Mouse (Mus musculus) heart, postnatal 0 days (tissue): ENCODE measurements around the gene Pfkfb3. TPM values are rescaled to one million over a fixed set of nuclear protein-coding genes. Genes with fewer than 3 reads are reported as not detected.

Experiments
- ATAC-seq: fragments of 200-750 bp; cut with Nextera tagmentation; 2 replicates; pipeline ENCODE4 v1.8.0; 2017; ENCODE audit warnings: low read depth, moderate number of reproducible peaks, moderate library complexity; ENCODE audit not compliant: insufficient read depth
- DNase-seq: peaks from one replicate; pipeline ENCODE4 v3.0.0-alpha.2; 2016; ENCODE audit warnings: low spot score
- H3K27ac ChIP-seq: fragments of 300-500 bp; sonication (generic); 2 replicates; pipeline ENCODE4 v1.5.1; 2014; ENCODE audit warnings: low read depth, mild to moderate bottlenecking
- H3K27me3 ChIP-seq: fragments of 300-500 bp; sonication (generic); 2 replicates; pipeline ENCODE4 v1.6.1; 2014; ENCODE audit warnings: low read length, mixed read lengths; ENCODE audit not compliant: control insufficient read depth, insufficient read depth
- H3K36me3 ChIP-seq: fragments of 300-500 bp; sonication (generic); replicated peaks from 2 replicates; pipeline ENCODE4 v1.6.1; 2014; ENCODE audit warnings: low read length, mixed read lengths; ENCODE audit not compliant: control insufficient read depth, insufficient read depth
- H3K4me1 ChIP-seq: fragments of 300-500 bp; sonication (generic); 2 replicates; pipeline ENCODE4 v1.6.1; 2014; ENCODE audit warnings: antibody characterized with exemption; ENCODE audit not compliant: control insufficient read depth, insufficient read depth
- H3K4me2 ChIP-seq: fragments of 300-500 bp; sonication (generic); 2 replicates; pipeline ENCODE4 v1.6.1; 2014; ENCODE audit warnings: low read depth, mild to moderate bottlenecking, low read length, moderate library complexity
- H3K4me3 ChIP-seq: fragments of 300-500 bp; sonication (generic); 2 replicates; pipeline ENCODE4 v1.5.1; 2014; ENCODE audit warnings: low read depth, low read length
- H3K9ac ChIP-seq: fragments of 300-500 bp; sonication (generic); replicated peaks from 2 replicates; pipeline ENCODE4 v1.6.1; 2014; ENCODE audit warnings: low read depth, low read length, mixed read lengths
- H3K9me3 ChIP-seq: fragments of 300-500 bp; sonication (generic); replicated peaks from 2 replicates; pipeline ENCODE4 v1.6.1; 2016; ENCODE audit warnings: low read length; ENCODE audit not compliant: control insufficient read depth
- CTCF ChIP-seq: IDR thresholded peaks from 2 replicates; pipeline ENCODE4 v1.5.1; 2016; ENCODE audit warnings: antibody characterized with exemption, control low read depth, low read depth
- EP300 ChIP-seq: IDR thresholded peaks from 2 replicates; pipeline ENCODE4 v1.6.1; 2016; ENCODE audit warnings: antibody characterized with exemption, low read depth
- WGBS: fragments of 180-500 bp; shearing (Covaris S2); extraction: QIAGEN DNeasy Blood & Tissue Kit; methylation state at CpG from one replicate; pipeline ENCODE4 v1.1.7; 2014; 5-methylcytosine and 5-hydroxymethylcytosine counted together
- polyA plus RNA-seq: library from polyadenylated mRNA; unstranded; fragments of >200 nt; fragmentation: Nextera tagmentation; extraction: Ambion mirVana; gene quantifications from 2 replicates; pipeline ENCODE4 v1.2.1, GENCODE M21; 2015
- total RNA-seq: library from RNA; depleted of rRNA; stranded (reverse); fragments of >200 nt; gene quantifications from 2 replicates; pipeline ENCODE4 v1.2.3, GENCODE M21; 2014; ENCODE audit warnings: low replicate concordance

The Pfkfb3 gene
- total and polyA plus RNA-seq, 2 experiments from 2014 or later: 2.4 to 3.5 TPM

DNA sequence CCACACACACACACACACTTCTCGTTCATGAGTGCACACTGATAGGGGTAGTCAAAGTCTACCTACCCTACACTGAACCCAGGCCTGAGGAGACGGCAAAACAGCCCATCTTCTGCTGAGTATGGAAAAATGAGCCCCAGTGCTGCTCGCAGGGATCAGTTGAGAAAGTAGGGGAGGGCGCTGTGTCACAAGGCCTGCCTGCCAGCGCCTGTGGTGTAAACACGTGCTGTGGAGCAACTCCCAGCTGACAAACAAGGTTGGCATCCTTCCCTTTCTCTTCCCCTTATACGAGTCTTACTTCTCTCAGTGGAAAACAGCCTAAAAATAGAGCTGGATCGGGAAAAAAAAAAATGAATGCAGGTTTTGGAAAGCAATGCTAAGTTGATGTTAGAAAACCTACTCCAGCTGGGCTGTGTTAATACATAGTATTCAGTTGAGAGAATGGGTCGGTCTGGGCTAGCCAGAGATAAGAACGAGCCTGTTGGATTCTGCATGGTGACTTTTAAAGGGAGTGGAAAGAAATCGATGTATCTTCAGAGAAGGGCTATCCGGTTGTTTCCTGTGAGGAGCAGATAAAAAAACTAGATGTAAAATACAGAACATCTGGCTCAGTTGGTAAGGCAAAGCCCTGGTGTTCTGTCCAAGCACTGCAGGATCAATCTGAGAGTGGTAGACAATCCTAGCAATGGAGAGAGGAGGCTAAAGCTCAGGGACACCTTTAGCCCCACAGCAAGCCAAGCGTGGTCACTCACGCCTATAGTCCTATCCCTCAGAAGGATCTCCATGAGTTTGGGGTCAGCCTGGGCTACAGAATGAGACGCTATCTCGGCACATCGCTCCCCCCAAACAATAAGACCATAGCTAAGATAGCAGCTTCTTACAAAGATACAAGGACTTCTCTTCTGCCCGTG lies 40.6 kb downstream of the Pfkfb3 start:
- Histone ChIP-seq H3K9me3 (no peaks in the 10 kb centered on the region), H3K4me1 (peaks cover 14% of the 10 kb centered on the region), H3K27me3 (no peaks in the 10 kb centered on the region), H3K27ac (peak overlapping the region; percentile 30; the same call in 1 of the 2 replicates), H3K4me3 (no peak overlapping the region), H3K36me3 (no peaks in the 10 kb centered on the region), H3K9ac (no peak overlapping the region), H3K4me2 (peak overlapping the region; percentile 19; the same call in 1 of the 2 replicates)
- ATAC-seq: peak; percentile 86
- 41% methylated on average over 18 of the region's 18 CpGs for WGBS
- TF ChIP-seq CTCF (no peak), EP300 (0 out of 2 replicates have a peak, but pooled peaks have one; percentile 35)
- peak; percentile 80 for DNase-seq

DNA sequence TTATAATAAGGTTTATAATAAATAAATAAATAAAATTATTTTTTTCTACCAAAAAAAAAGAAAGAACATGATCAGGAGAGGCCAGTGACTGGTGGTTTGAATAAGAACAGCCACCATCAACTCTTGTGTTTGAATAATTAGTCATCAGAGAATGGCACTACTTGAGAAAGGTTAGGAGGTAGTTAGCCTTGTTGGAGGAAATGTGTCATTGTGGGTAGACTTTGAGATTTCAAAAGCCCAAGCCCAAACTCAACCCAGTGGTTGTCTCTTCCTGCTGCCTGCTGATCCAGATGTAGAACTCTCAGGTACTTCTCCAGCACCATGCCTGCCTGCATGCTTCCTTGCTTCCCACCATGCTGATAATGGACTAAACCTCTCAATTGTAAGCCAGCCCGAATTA lies 41.8 kb downstream of the Pfkfb3 start:
- Histone ChIP-seq H3K27ac (no peak overlapping the region), H3K27me3 (no peaks in the 10 kb centered on the region), H3K36me3 (no peaks in the 10 kb centered on the region), H3K4me1 (peaks cover 14% of the 10 kb centered on the region), H3K4me3 (no peak overlapping the region), H3K9ac (no peak overlapping the region), H3K4me2 (no peak overlapping the region), H3K9me3 (no peaks in the 10 kb centered on the region)
- ATAC-seq (no peak), DNase-seq (no peak)
- 77% methylated on average over 1 of the region's 1 CpGs for WGBS
- TF ChIP-seq CTCF (no peak), EP300 (no peak)

DNA sequence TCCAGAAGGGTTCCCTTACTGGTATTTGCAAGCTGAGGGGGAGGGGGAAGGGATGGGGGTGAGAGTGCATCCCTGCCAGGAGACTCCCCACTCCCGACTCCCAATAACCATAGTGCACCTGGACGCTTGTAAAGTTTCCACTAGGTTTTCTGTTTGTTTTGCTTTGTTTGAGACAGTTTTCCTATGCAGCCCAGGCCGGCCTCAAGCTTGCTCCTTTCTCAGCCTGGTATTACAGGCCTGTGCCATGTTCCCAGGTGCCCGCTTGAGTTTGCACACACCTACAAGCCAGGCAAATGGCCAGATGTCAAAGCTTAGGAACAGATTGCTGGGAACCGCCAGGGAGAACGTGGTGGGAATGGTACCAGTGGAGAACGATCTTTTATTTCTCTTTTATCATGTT lies 50.1 kb downstream of the Pfkfb3 start:
- no peaks in the 10 kb centered on the region for H3K27me3 ChIP-seq
- peaks cover 7% of the 10 kb centered on the region; the same call in 1 of the 2 replicates for H3K4me1 ChIP-seq
- H3K9ac ChIP-seq: peak overlapping the region; percentile 5; the same call in 1 of the 2 replicates
- 39% methylated on average over 7 of the region's 7 CpGs for WGBS
- TF ChIP-seq CTCF (no peak), EP300 (no peak)
- DNase-seq (no peak), ATAC-seq (no peak)
- peak overlapping the region; percentile 80 for H3K4me2 ChIP-seq
- no peaks in the 10 kb centered on the region for H3K9me3 ChIP-seq
- no peak overlapping the region for H3K27ac ChIP-seq
- peak overlapping the region; percentile 59 for H3K4me3 ChIP-seq
- no peaks in the 10 kb centered on the region for H3K36me3 ChIP-seq

DNA sequence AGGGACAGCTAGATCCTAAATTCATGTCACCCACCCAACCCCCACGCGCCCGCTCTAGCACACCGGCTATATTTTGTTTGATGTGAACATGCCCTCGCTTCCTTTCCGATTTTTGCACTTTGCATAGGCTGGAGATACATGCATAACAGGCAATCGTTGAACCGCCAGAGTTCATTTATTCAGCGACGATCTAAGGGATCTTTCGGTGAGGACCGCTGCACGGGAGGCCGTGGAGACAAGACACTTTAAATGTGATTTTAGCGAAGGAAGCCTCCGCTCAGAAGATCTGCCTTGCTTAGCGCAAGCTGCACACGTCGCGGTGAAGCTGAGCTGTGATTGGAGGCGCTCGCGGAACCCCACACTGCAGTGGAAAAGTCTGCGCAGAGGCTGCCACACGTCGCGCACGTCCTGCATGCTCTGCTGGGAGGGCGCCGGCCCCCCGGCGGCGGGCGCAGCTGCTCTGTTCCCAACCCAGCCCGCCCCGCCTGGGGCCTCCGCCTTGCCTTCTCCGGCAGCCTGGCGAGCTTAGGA lies 50.9 kb downstream of the Pfkfb3 start:
- TF ChIP-seq EP300: no peak
- TF ChIP-seq CTCF: no peak
- Histone ChIP-seq H3K4me2 (peak overlapping the region; percentile 80), H3K9me3 (no peaks in the 10 kb centered on the region), H3K27ac (peak overlapping the region; percentile 2; the same call in 1 of the 2 replicates), H3K36me3 (peaks cover 2% of the 10 kb centered on the region; the same call in 1 of the 2 replicates), H3K4me1 (peaks cover 7% of the 10 kb centered on the region; the same call in 1 of the 2 replicates), H3K4me3 (peak overlapping the region; percentile 59), H3K27me3 (no peaks in the 10 kb centered on the region), H3K9ac (peak overlapping the region; percentile 5)
- peak; percentile 32 for ATAC-seq
- under 1% methylated on average over 39 of the region's 39 CpGs for WGBS
- DNase-seq: peak; percentile 65

DNA sequence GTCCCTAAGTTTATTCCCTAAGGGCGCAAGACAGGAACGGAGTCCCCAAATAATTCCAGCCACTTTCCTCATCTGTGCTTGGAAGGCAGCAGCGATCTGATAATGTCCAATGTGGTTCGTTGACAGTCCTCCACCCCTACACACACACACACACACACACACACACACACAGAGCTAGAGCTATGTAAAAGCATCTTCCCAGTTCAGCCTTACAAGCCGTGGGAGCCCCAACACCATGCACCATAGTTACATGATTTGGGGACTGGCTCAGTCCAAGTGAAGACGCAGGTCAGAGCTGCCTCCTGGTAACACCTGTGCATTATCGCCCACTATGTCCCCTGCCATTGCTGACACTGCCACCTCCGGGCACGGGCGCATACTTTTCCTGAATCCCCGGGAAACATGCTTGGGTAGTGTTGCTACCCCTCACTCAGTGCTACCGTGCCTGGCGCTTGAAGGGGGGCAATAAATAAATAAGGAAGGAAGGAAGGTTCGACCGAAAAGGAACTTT lies 51.6 kb downstream of the Pfkfb3 start:
- under 1% methylated on average over 15 of the region's 15 CpGs for WGBS
- H3K4me2 ChIP-seq: peak overlapping the region; percentile 80
- peak overlapping the region; percentile 83 for H3K27ac ChIP-seq
- H3K4me3 ChIP-seq: peak overlapping the region; percentile 59
- H3K27me3 ChIP-seq: no peaks in the 10 kb centered on the region
- DNase-seq: peak; percentile 12
- TF ChIP-seq EP300: no peak
- TF ChIP-seq CTCF: no peak
- H3K4me1 ChIP-seq: peaks cover 7% of the 10 kb centered on the region; the same call in 1 of the 2 replicates
- no peak for ATAC-seq
- H3K9ac ChIP-seq: 0 out of 2 replicates have a peak overlapping the region, but pooled peaks have one; percentile 5
- peaks cover 5% of the 10 kb centered on the region; the same call in 1 of the 2 replicates for H3K36me3 ChIP-seq
- no peaks in the 10 kb centered on the region for H3K9me3 ChIP-seq
